Comparison of ENCODE assay signal across 8 mouse cellular contexts in genomic region chr12:55013626-55014398, GRCm38 (mm10). TPM values are rescaled to one million over a fixed set of nuclear protein-coding genes. Genes with fewer than 3 reads are reported as not detected.
A peak's percentile ranks its signal among the peaks of the same experiment; 100 is the strongest.
DNase-seq lines count a peak whose midpoint lies in the region; ATAC-seq lines count a peak whose summit lies in the region.

Baz1a (minus strand) TSS chr12:55014348.

- H3K4me1 ChIP-seq in heart, embryonic 14.5 days (ENCODE audit: control insufficient read depth in 2 of 2, insufficient read depth in 2 of 2, low read length in 2 of 2) = no peaks in the 10 kb centered on the region
- peaks cover 8% of the 10 kb centered on the region; the same call in 1 of the 2 replicates for H3K4me1 ChIP-seq in forebrain, embryonic 13.5 days
- H3K4me1 ChIP-seq in limb, embryonic 15.5 days = 0 out of 2 replicates have a peak, but pooled peaks cover 7% of the 10 kb centered on the region

- H3K4me3 ChIP-seq in heart, embryonic 14.5 days (ENCODE audit: control insufficient read depth in 1 of 2, insufficient read depth in 1 of 2, low read depth in 1 of 2, low read length in 2 of 2) = no peak within 1 kb of the TSS
- no peak within 1 kb of the TSS for H3K4me3 ChIP-seq in forebrain, embryonic 13.5 days
- H3K4me3 ChIP-seq in limb, embryonic 15.5 days = no peak within 1 kb of the TSS

- no peak within 1 kb of the TSS for H3K27ac ChIP-seq in heart, embryonic 14.5 days (replicated peaks in 1 of 2; ENCODE audit: control insufficient read depth in 1 of 2, insufficient read depth in 1 of 2, low read depth in 2 of 2, low read length in 2 of 2)
- no peak within 1 kb of the TSS for H3K27ac ChIP-seq in forebrain, embryonic 13.5 days
- H3K27ac ChIP-seq in limb, embryonic 15.5 days = no peak within 1 kb of the TSS

- intact Hi-C loops in heart, postnatal 25 days (cut with DNase I) = no loop called here

- no peak within 1 kb of the TSS for H3K9ac ChIP-seq in heart, embryonic 14.5 days (ENCODE audit: low read length)
- no peak within 1 kb of the TSS for H3K9ac ChIP-seq in forebrain, embryonic 13.5 days
- no peak within 1 kb of the TSS for H3K9ac ChIP-seq in limb, embryonic 15.5 days

- no peaks in the 10 kb centered on the region for H3K9me3 ChIP-seq in heart, embryonic 14.5 days (ENCODE audit: control insufficient read depth, low read length)
- H3K9me3 ChIP-seq in forebrain, embryonic 13.5 days (replicated peaks) = no peaks in the 10 kb centered on the region
- no peaks in the 10 kb centered on the region for H3K9me3 ChIP-seq in limb, embryonic 15.5 days

- no peak for DNase-seq in heart, postnatal 25 days (ENCODE audit: low spot score)
- DNase-seq in NIH3T3 (ENCODE audit: low read depth) = peak; percentile 6
- no peak for DNase-seq in left cerebral cortex, adult 11 months (ENCODE audit: low spot score)
- DNase-seq in layer of hippocampus, adult 8-10 months (ENCODE audit: low spot score in 2 of 2) = no peak
- no peak for DNase-seq in thymus, postnatal 36 days

- no peak within 1 kb of the TSS for H3K4me2 ChIP-seq in heart, embryonic 14.5 days (ENCODE audit: low read length)
- no peak within 1 kb of the TSS for H3K4me2 ChIP-seq in forebrain, embryonic 13.5 days
- no peak within 1 kb of the TSS for H3K4me2 ChIP-seq in limb, embryonic 15.5 days

- 84% methylated on average over 6 of the region's 6 CpGs for WGBS in heart, embryonic 14.5 days
- 82% methylated on average over 6 of the region's 6 CpGs for WGBS in forebrain, embryonic 13.5 days
- 73% methylated on average over 6 of the region's 6 CpGs for WGBS in limb, embryonic 15.5 days

- H3K36me3 ChIP-seq in heart, embryonic 14.5 days (ENCODE audit: control insufficient read depth, insufficient read depth, low read length) = no peaks in the 10 kb centered on the region
- H3K36me3 ChIP-seq in forebrain, embryonic 13.5 days (ENCODE audit: poor library complexity, severe bottlenecking) = no peaks in the 10 kb centered on the region
- H3K36me3 ChIP-seq in limb, embryonic 15.5 days = no peaks in the 10 kb centered on the region

- H3K27me3 ChIP-seq in heart, embryonic 14.5 days (ENCODE audit: control insufficient read depth, insufficient read depth, low read length) = no peaks in the 10 kb centered on the region
- H3K27me3 ChIP-seq in forebrain, embryonic 13.5 days = no peaks in the 10 kb centered on the region
- H3K27me3 ChIP-seq in limb, embryonic 15.5 days = no peaks in the 10 kb centered on the region

- ATAC-seq in heart, embryonic 14.5 days (ENCODE audit: insufficient number of reproducible peaks, insufficient read depth, low FRiP score, low read depth) = no peak
- no peak for ATAC-seq in forebrain, embryonic 13.5 days
- no peak for ATAC-seq in limb, embryonic 15.5 days (ENCODE audit: insufficient number of reproducible peaks, low FRiP score, low TSS enrichment, low read depth)

RNA-seq across cellular contexts. Expression of gene Baz1a, which starts in this region (rescaled TPM):
- polyA plus RNA-seq in heart, embryonic 14.5 days (2014; fragmentation: Nextera tagmentation; extraction: Ambion mirVana) = 8.9 and 12.2 TPM in 2 replicates
- 1 to 10 TPM; 6.8 to 8.6 TPM for total RNA-seq in heart, postnatal 25 days (2021)
- polyA plus RNA-seq in forebrain, embryonic 13.5 days (2015; fragmentation: Nextera tagmentation; extraction: Ambion mirVana) = 27.0 and 29.9 TPM in 2 replicates
- polyA plus RNA-seq in limb, embryonic 15.5 days (2015; fragmentation: Nextera tagmentation; extraction: Ambion mirVana) = 19.9 and 20.8 TPM in 2 replicates
- 1 to 10 TPM in 3 of 4 experiments, under 1 TPM in 1; 0.49 to 4.9 (median 2.1) TPM for total RNA-seq in layer of hippocampus, adult 8-10 months (2022)
